Mouse (Mus musculus) C2C12 (cell line): ENCODE results near the gene Rnf13.

ENCODE experiments used
- CEBPB ChIP-seq: IDR thresholded peaks from one replicate; pipeline ENCODE4 v1.6.1; 2011; ENCODE audit warnings: low read depth, mild to moderate bottlenecking, control low read depth, moderate library complexity
- CTCF ChIP-seq: IDR thresholded peaks from one replicate; pipeline ENCODE4 v1.5.1; 2011; ENCODE audit not compliant: control insufficient read depth, insufficient read depth, insufficient read length
- FOSL1 ChIP-seq: IDR thresholded peaks from one replicate; pipeline ENCODE4 v1.8.0; 2011; ENCODE audit warnings: mild to moderate bottlenecking, low read length; ENCODE audit not compliant: poor library complexity, insufficient read depth, severe bottlenecking
- MYOD1 ChIP-seq: IDR thresholded peaks from one replicate; pipeline ENCODE4 v1.6.1; 2011; ENCODE audit warnings: low read depth; ENCODE audit not compliant: control insufficient read depth, insufficient read length
- MYOG ChIP-seq: IDR thresholded peaks from one replicate; pipeline ENCODE4 v1.6.1; 2011; ENCODE audit not compliant: control insufficient read depth, insufficient read length; ENCODE audit errors: extremely low read depth
- USF1 ChIP-seq: IDR thresholded peaks from one replicate; pipeline ENCODE4 v1.6.1; 2011; ENCODE audit warnings: low read depth, mild to moderate bottlenecking, control low read depth, moderate library complexity

DNA sequence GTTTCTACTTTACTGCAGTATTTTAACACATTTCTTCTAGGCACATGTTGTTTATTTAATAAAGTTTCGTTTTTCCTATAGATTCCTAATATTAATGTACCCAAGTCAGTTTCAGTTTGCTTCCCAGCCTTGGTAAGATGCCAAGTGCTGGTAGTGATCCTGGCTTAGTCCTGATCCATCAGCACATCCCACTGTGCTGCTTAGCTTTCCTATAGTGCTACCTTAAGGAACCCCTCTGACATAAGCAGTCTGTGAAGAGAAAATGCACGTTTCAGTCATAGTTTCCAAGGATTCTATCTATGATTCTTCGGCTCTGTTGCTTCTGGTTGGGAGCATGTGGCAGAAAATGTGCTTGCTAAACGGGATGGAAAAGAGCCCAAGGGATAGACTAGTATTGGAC, 52.6 kb downstream of the Rnf13 start:
- TF ChIP-seq CTCF (no peak), MYOG (no peak), CEBPB (no peak), USF1 (no peak), FOSL1 (no peak), MYOD1 (no peak)
